Mouse (Mus musculus): Measurements from ENCODE around the gene Clcc1. TPM values are rescaled to one million over a fixed set of nuclear protein-coding genes. Genes with fewer than 3 reads are reported as not detected.
"Not testable (repeated sequence)": the region's sequence is repeated elsewhere in the genome, so short reads cannot be mapped to it uniquely, and the experiment has no call there.

Gene Clcc1
- polyA plus RNA-seq, 1 experiment from 2014 or later, result 46.0 TPM

- Histone ChIP-seq H3K27ac (ENCODE audit: poor library complexity, severe bottlenecking) (no peak overlapping the region), H3K4me2 (no peak overlapping the region), H3K9me3 (replicated peaks) (0 out of 2 replicates have a peak, but pooled peaks cover 4% of the 10 kb centered on the region), H3K4me3 (no peak overlapping the region), H3K27me3 (replicated peaks) (no peaks in the 10 kb centered on the region), H3K9ac (no peak overlapping the region), H3K36me3 (peaks cover 31% of the 10 kb centered on the region), H3K4me1 (replicated peaks) (peaks cover 9% of the 10 kb centered on the region; the same call in 1 of the 2 replicates)
- 89% methylated on average over 9 of the region's 9 CpGs for WGBS
- ATAC-seq (ENCODE audit: insufficient number of reproducible peaks, low FRiP score), result no peak
These were observed 4.9 kb downstream of the Clcc1 start for GRCm38 (mm10) chr3:108658612-108659011.

- 73% methylated on average over 1 of the region's 1 CpGs for WGBS
- Histone ChIP-seq H3K4me3 (no peak overlapping the region), H3K27ac (ENCODE audit: poor library complexity, severe bottlenecking) (no peak overlapping the region), H3K4me2 (no peak overlapping the region), H3K9ac (no peak overlapping the region), H3K36me3 (peaks cover 53% of the 10 kb centered on the region), H3K9me3 (replicated peaks) (0 out of 2 replicates have a peak, but pooled peaks cover 4% of the 10 kb centered on the region), H3K4me1 (replicated peaks) (no peaks in the 10 kb centered on the region), H3K27me3 (replicated peaks) (no peaks in the 10 kb centered on the region)
- no peak for ATAC-seq (ENCODE audit: insufficient number of reproducible peaks, low FRiP score)
These were observed 7.2 kb downstream of the Clcc1 start for GRCm38 (mm10) chr3:108660941-108661340.

GRCm38 (mm10) chr3:108676616-108677015 lies 22.9 kb downstream of the Clcc1 start:
- Histone ChIP-seq H3K4me3 (no peak overlapping the region), H3K4me2 (no peak overlapping the region), H3K4me1 (replicated peaks) (no peaks in the 10 kb centered on the region), H3K9ac (no peak overlapping the region), H3K36me3 (peaks cover 76% of the 10 kb centered on the region), H3K27ac (ENCODE audit: poor library complexity, severe bottlenecking) (no peak overlapping the region), H3K9me3 (replicated peaks) (no peaks in the 10 kb centered on the region), H3K27me3 (replicated peaks) (no peaks in the 10 kb centered on the region)
- ATAC-seq (ENCODE audit: insufficient number of reproducible peaks, low FRiP score), result no peak
- 81% methylated on average over 4 of the region's 4 CpGs for WGBS

GRCm38 (mm10) chr3:108681004-108681403 lies 27.3 kb downstream of the Clcc1 start:
- Histone ChIP-seq H3K9ac (no peak overlapping the region), H3K27me3 (replicated peaks) (no peaks in the 10 kb centered on the region), H3K4me2 (no peak overlapping the region), H3K9me3 (replicated peaks) (no peaks in the 10 kb centered on the region), H3K36me3 (peaks cover 83% of the 10 kb centered on the region), H3K27ac (ENCODE audit: poor library complexity, severe bottlenecking) (no peak overlapping the region), H3K4me1 (replicated peaks) (no peaks in the 10 kb centered on the region), H3K4me3 (no peak overlapping the region)
- ATAC-seq (ENCODE audit: insufficient number of reproducible peaks, low FRiP score), result no peak
- 83% methylated on average over 4 of the region's 4 CpGs for WGBS

GRCm38 (mm10) chr3:108683597-108683996 lies 29.9 kb downstream of the Clcc1 start:
- H3K27ac ChIP-seq (ENCODE audit: poor library complexity, severe bottlenecking); H3K4me3 ChIP-seq; H3K9ac ChIP-seq; H3K27me3 ChIP-seq (replicated peaks); H3K4me1 ChIP-seq (replicated peaks); ATAC-seq (ENCODE audit: insufficient number of reproducible peaks, low FRiP score); H3K9me3 ChIP-seq (replicated peaks); H3K4me2 ChIP-seq: not testable (repeated sequence)
- WGBS, result 90% methylated on average over 5 of the region's 5 CpGs
- peaks cover 80% of the 10 kb centered on the region for H3K36me3 ChIP-seq

- H3K36me3 ChIP-seq, result peaks cover 76% of the 10 kb centered on the region
- no peaks in the 10 kb centered on the region for H3K4me1 ChIP-seq (replicated peaks)
These were observed 32.0 kb downstream of the Clcc1 start for GRCm38 (mm10) chr3:108685701-108686100.

GRCm38 (mm10) chr3:108689015-108689441 lies 35.3 kb downstream of the Clcc1 start:
- Histone ChIP-seq H3K27me3 (replicated peaks) (no peaks in the 10 kb centered on the region), H3K4me3 (no peak overlapping the region), H3K9ac (no peak overlapping the region), H3K4me1 (replicated peaks) (no peaks in the 10 kb centered on the region), H3K9me3 (replicated peaks) (no peaks in the 10 kb centered on the region), H3K36me3 (peaks cover 54% of the 10 kb centered on the region), H3K27ac (ENCODE audit: poor library complexity, severe bottlenecking) (no peak overlapping the region), H3K4me2 (no peak overlapping the region)
- ATAC-seq (ENCODE audit: insufficient number of reproducible peaks, low FRiP score), result no peak
- 86% methylated on average over 6 of the region's 6 CpGs for WGBS

More at GRCm38 (mm10) chr3:108685701-108686100, 32.0 kb downstream of the Clcc1 start:
- WGBS, result 95% methylated on average over 7 of the region's 7 CpGs
- no peak for ATAC-seq (ENCODE audit: insufficient number of reproducible peaks, low FRiP score)
- Histone ChIP-seq H3K4me3 (no peak overlapping the region), H3K27ac (ENCODE audit: poor library complexity, severe bottlenecking) (no peak overlapping the region), H3K4me2 (no peak overlapping the region), H3K27me3 (replicated peaks) (no peaks in the 10 kb centered on the region), H3K9ac (no peak overlapping the region), H3K9me3 (replicated peaks) (no peaks in the 10 kb centered on the region)

- Histone ChIP-seq H3K27me3 (replicated peaks) (no peaks in the 10 kb centered on the region), H3K27ac (ENCODE audit: poor library complexity, severe bottlenecking) (no peak overlapping the region), H3K4me1 (replicated peaks) (no peaks in the 10 kb centered on the region), H3K4me3 (no peak overlapping the region), H3K9me3 (replicated peaks) (no peaks in the 10 kb centered on the region), H3K36me3 (peaks cover 54% of the 10 kb centered on the region), H3K4me2 (no peak overlapping the region), H3K9ac (no peak overlapping the region)
- ATAC-seq (ENCODE audit: insufficient number of reproducible peaks, low FRiP score), result no peak
- 85% methylated on average over 8 of the region's 8 CpGs for WGBS
These were observed 35.7 kb downstream of the Clcc1 start for GRCm38 (mm10) chr3:108689446-108689845.

GRCm38 (mm10) chr3:108689979-108690378 lies 36.3 kb downstream of the Clcc1 start:
- no peak overlapping the region for H3K27ac ChIP-seq (ENCODE audit: poor library complexity, severe bottlenecking)
- 86% methylated on average over 4 of the region's 4 CpGs for WGBS
- H3K9ac ChIP-seq, result no peak overlapping the region
- H3K27me3 ChIP-seq (replicated peaks), result no peaks in the 10 kb centered on the region
- H3K9me3 ChIP-seq (replicated peaks), result no peaks in the 10 kb centered on the region
- ATAC-seq (ENCODE audit: insufficient number of reproducible peaks, low FRiP score), result no peak
- H3K4me3 ChIP-seq, result no peak overlapping the region
- peaks cover 57% of the 10 kb centered on the region for H3K36me3 ChIP-seq
- no peaks in the 10 kb centered on the region for H3K4me1 ChIP-seq (replicated peaks)
- H3K4me2 ChIP-seq, result no peak overlapping the region

GRCm38 (mm10) chr3:108694321-108694720 lies 40.6 kb downstream of the Clcc1 start:
- H3K36me3 ChIP-seq, result peaks cover 56% of the 10 kb centered on the region
- no peak overlapping the region for H3K9ac ChIP-seq
- H3K9me3 ChIP-seq (replicated peaks), result no peaks in the 10 kb centered on the region
- H3K27ac ChIP-seq (ENCODE audit: poor library complexity, severe bottlenecking), result no peak overlapping the region
- no peak for ATAC-seq (ENCODE audit: insufficient number of reproducible peaks, low FRiP score)
- no peak overlapping the region for H3K4me3 ChIP-seq
- no peaks in the 10 kb centered on the region for H3K27me3 ChIP-seq (replicated peaks)
- WGBS, result 71% methylated on average over 9 of the region's 9 CpGs
- H3K4me1 ChIP-seq (replicated peaks), result no peaks in the 10 kb centered on the region
- no peak overlapping the region for H3K4me2 ChIP-seq

- Histone ChIP-seq H3K27me3 (replicated peaks) (no peaks in the 10 kb centered on the region), H3K4me3 (no peak overlapping the region), H3K36me3 (peaks cover 70% of the 10 kb centered on the region), H3K4me1 (replicated peaks) (no peaks in the 10 kb centered on the region), H3K9ac (no peak overlapping the region), H3K9me3 (replicated peaks) (no peaks in the 10 kb centered on the region), H3K4me2 (no peak overlapping the region), H3K27ac (ENCODE audit: poor library complexity, severe bottlenecking) (no peak overlapping the region)
- WGBS, result 85% methylated on average over 8 of the region's 8 CpGs
- no peak for ATAC-seq (ENCODE audit: insufficient number of reproducible peaks, low FRiP score)
These were observed 44.9 kb downstream of the Clcc1 start for GRCm38 (mm10) chr3:108698662-108699061.

- no peak overlapping the region for H3K9ac ChIP-seq
- WGBS, result 90% methylated on average over 4 of the region's 4 CpGs
- ATAC-seq (ENCODE audit: insufficient number of reproducible peaks, low FRiP score), result no peak
- no peak overlapping the region for H3K4me3 ChIP-seq
- no peaks in the 10 kb centered on the region for H3K27me3 ChIP-seq (replicated peaks)
- no peaks in the 10 kb centered on the region for H3K4me1 ChIP-seq (replicated peaks)
- no peaks in the 10 kb centered on the region for H3K9me3 ChIP-seq (replicated peaks)
- no peak overlapping the region for H3K4me2 ChIP-seq
- H3K36me3 ChIP-seq, result peaks cover 62% of the 10 kb centered on the region
- no peak overlapping the region for H3K27ac ChIP-seq (ENCODE audit: poor library complexity, severe bottlenecking)
These were observed 46.1 kb downstream of the Clcc1 start for GRCm38 (mm10) chr3:108699786-108700185.
